Mouse (Mus musculus): Measurements from ENCODE around the gene Alcam.

- TF ChIP-seq POLR2A (IDR thresholded peaks at IDR 0.05; ENCODE audit: extremely low read depth, insufficient read depth, low read length) (no peak), CTCF (IDR thresholded peaks at IDR 0.05; ENCODE audit: low read depth, low read length) (no peak)
These were observed 158.3 kb downstream of the Alcam start for GRCm38 (mm10) chr16:52295535-52295934.

All from liver, adult 2 months (tissue).